Mouse (Mus musculus) brown adipose tissue, adult 24 weeks (tissue): ENCODE measurements around the gene Mfap5. TPM values are rescaled to one million over a fixed set of nuclear protein-coding genes. Genes with fewer than 3 reads are reported as not detected.
A peak's percentile ranks its signal among the peaks of the same experiment; 100 is the strongest.
"Not testable (repeated sequence)": the region's sequence is repeated elsewhere in the genome, so short reads cannot be mapped to it uniquely, and the experiment has no call there.

Experiments used
- H3K27ac ChIP-seq: fragments of 200-500 bp; replicated peaks from 2 replicates; pipeline ENCODE4 v1.5.1; 2012; ENCODE audit warnings: low read depth, mild to moderate bottlenecking, low read length
- H3K4me1 ChIP-seq: fragments of 200-500 bp; 2 replicates; pipeline ENCODE4 v1.6.1; 2012; ENCODE audit warnings: low read length, mixed read lengths; ENCODE audit not compliant: control insufficient read depth, insufficient read depth, insufficient read length
- H3K4me3 ChIP-seq: fragments of 200-500 bp; 2 replicates; pipeline ENCODE4 v1.5.1; 2012; ENCODE audit warnings: low read depth, mild to moderate bottlenecking, low read length, moderate library complexity; ENCODE audit not compliant: insufficient read depth
- polyA plus RNA-seq: library from polyadenylated mRNA; stranded (reverse); fragments of >200 nt; gene quantifications from 2 replicates; pipeline ENCODE4 v1.2.4, GENCODE M21; 2012; ENCODE audit not compliant: missing spikeins, insufficient read depth, insufficient read length

Mfap5 gene
- polyA plus RNA-seq, 1 experiment: 49.7 TPM

DNA sequence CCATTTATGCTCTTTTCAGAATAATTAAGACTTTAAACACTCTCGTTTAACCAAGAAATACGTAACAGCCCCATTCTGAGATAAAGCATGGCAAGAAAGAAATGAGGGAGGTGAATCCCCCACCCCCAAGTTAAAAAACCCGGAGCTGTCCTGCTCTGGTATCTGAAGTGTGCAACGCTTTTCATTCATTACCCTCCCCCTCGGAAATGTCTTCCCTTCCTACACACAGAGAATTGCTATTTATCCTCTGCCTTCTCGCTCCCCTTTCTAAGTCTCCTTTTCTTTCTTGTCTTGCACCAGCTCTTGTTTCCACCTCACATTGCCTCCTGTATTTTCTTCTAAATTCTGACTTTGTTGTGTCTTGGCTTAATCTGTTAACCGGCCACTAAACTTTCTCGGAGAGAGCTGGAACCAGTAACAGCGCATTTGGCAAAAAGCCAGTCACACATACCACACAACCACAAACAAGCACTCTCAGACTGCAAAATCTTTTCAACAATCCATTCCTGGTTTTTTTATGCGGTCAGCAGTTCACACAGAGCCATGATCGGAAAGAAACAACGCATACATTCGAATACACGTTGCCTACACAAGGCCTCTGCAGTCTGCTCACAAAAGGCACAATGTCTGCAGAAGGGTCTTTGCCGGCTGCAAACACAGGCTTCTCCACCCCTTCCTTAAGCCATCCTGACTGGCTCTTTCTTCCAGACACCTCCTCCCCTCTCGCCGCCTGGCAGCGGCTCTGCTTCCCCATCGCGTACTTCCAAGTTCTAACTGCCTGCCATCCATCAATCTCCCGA, 10.4 kb upstream of the Mfap5 start:
- H3K4me1 ChIP-seq: no peaks in the 10 kb centered on the region
- no peak overlapping the region for H3K4me3 ChIP-seq
- H3K27ac ChIP-seq: no peak overlapping the region

DNA sequence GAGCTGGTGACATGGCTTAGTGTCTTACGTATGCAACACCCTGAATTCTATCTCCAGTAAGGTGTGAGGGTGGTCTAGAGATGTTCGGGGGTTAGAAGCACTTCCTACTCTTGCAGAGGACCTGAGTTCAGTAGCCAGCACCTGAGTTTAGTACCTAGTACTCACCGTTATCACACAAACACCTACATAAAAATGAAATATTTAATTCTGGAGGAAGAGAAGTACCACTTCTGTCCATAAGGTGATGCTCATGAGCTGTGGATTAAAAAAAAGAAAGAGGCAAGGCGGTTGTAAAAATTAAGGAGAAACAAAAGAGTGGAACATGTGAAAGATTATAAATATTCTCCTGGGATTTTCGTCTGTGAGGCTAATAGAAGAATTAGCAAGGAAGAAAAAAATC, 9.1 kb upstream of the Mfap5 start:
- Histone ChIP-seq H3K4me1 (no peaks in the 10 kb centered on the region), H3K4me3 (no peak overlapping the region), H3K27ac (no peak overlapping the region)

DNA sequence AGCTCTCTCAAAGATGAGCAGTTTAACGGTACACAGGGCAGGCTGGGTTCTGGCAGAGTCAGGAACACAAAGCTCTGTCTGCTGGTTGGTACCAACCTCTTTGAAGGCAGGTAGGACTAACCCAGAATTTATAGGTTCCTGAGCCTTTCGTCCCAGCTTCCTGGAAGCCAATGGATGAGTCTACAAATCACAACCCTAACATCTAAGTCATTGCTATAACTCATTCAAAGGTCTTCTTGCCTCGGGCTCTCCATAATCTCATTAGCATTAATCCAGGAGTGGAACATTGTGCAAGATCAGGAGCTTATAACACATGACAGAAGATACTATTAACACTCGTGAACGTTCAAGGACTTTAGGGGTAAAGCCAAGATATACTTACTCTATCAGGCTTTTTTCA, 7.0 kb upstream of the Mfap5 start, which contains the start of gene Rimklb:
Rimklb (minus strand) TSS at position 101 of the 400 bp plus-strand sequence.
- no peak within 1 kb of the TSS for H3K27ac ChIP-seq
- no peaks in the 10 kb centered on the region for H3K4me1 ChIP-seq
- H3K4me3 ChIP-seq: no peak within 1 kb of the TSS

DNA sequence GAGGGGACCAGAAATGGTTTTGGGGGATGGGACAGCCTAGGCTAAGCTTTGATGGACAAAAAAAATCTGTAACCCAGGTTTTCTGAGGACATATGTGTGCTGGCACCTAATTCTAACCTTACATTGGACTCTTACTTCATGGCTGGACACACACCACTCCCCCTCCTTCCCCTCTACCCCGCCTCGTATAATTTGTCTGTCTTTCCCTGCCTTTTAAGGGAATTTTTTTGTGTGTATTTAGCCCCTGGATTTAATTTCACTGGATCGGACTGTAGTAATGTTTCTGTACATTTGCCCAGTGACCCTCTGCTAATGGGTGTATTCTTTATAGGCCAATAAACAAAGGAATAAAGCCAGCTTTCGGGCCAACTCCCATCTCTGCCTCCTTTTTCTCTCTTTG, 604 bp upstream of the Mfap5 start:
- H3K4me3 ChIP-seq: no peak overlapping the region
- no peak overlapping the region for H3K27ac ChIP-seq
- no peaks in the 10 kb centered on the region for H3K4me1 ChIP-seq

DNA sequence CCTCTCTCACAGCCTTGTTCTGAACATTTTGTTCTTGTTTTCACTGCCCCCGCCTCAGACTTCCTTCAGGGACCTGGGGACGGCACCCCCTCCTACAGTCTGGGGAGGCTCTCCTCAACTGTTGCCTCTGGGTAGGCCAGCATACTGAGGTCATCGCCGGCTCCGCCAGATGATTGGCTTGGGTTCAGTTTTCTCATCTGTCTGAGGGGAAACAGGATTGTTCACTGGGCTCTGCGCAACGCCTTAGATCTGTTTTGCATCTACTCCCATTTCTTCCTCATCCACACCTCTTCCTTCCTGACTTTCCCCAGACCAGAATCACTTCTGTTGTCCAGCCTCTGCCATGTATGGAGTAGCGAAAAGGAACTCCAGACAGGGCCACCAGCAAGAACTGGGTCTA, 2.8 kb downstream of the Mfap5 start:
- 0 out of 2 replicates have a peak overlapping the region, but pooled peaks have one; percentile 40 for H3K27ac ChIP-seq
- H3K4me3 ChIP-seq: no peak overlapping the region
- H3K4me1 ChIP-seq: no peaks in the 10 kb centered on the region

DNA sequence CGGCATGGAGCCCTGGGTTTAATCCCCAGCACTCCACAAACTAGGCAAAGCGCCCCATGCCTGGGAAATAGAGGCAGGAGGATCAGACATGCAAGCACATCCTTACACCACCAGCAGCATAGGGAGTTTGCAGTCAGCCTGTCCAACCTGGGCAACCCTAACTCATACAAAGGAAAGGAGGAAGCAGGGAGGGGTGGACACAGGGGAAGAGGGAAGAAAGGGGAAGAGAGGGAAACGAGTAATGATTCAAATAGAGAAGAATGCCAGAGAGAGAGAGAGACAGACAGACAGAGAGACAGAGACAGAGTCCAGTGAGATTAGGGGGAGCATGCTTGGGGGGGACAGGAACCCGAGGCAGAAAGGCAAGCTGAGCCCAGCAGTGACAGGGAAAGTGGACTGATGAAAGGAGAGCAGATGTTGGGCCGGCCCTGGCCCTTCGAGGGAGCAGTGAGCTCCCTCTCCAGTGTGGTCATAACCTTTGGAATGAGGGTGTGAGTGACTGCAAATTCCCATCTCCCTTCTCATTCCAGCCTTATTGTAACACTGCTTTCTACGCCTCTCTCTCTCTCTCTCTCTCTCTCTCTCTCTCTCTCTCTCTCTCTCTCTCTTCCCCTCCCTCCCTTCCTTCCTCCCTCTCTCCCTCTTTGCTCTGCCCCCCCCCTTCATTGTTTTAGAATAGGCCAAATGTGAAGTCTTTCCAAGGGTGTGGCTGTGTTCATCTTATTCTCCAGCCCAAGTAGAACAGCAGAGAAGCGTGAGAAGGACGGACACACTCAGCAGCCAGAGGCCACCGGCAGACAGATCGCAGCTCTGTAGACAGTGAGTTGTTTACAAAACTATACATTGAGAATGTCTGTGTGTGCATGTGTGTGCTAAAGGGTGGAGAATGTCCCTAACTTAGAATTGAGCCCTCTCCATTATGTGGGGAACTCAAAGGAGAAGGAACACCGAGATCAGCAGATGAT, 7.6 kb downstream of the Mfap5 start:
- Histone ChIP-seq H3K4me3 (peak overlapping the region; percentile 23), H3K4me1 (no peaks in the 10 kb centered on the region), H3K27ac (no peak overlapping the region)

DNA sequence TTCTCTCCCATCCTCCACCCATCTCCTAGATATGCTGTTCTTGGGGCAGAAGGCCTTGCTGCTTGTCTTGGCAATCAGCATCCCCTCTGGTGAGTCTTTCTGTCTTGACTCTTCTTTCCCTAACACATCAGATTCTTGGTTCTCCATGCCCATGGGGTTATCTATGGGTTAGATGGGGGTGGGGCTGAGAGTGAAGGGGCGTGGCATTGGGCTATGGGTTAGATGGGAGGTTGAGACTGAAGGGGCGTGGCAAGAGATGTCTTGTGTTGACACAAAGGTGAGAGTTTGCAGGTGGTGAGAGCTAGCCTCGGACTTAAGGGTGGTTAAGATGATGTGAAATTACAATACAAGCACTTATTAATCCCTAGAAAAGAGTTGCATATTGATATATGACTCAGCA, 8.7 kb downstream of the Mfap5 start:
- H3K27ac ChIP-seq: no peak overlapping the region

DNA sequence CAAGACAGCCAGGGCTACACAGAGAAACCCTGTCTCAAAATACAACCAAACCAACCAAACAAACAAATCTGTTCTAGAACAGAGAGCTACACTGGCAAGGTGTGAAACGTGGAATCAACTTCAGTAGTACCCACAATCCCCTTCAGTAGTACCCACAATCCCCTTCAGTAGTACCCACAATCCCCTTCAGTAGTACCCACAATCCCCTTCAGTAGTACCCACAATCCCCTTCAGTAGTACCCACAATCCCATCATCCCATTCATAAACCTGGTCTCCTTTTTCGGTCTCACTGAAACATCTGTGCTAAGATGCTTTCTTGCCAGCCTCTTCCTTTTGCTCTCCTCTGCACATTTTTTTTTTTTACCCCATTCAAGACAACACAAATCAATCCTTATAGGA, 10.1 kb downstream of the Mfap5 start:
- not testable (repeated sequence) for H3K4me1 ChIP-seq, H3K27ac ChIP-seq, H3K4me3 ChIP-seq

More for the DNA sequence above, 8.7 kb downstream of the Mfap5 start:
- Histone ChIP-seq H3K4me1 (no peaks in the 10 kb centered on the region), H3K4me3 (no peak overlapping the region)

DNA sequence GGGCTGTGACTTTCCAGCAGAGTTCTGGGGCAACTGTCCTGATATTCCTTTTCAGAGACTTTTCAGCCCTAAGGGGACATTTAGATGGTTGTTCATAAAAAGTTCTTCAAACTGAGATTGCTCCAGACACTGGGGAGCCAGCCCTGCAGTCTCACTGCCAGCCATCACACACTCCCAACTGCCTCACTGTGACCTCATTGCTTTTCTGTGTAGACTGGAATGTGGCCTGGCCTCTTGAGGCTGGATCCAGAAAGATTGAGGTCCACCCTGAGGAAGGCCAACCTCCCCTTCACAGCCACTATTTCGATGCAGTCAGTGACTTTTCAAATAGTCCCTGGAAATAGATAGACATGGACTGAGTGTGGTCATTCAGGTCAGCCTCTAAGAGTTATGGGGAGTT, 12.0 kb downstream of the Mfap5 start:
- Histone ChIP-seq H3K4me3 (no peak overlapping the region), H3K27ac (no peak overlapping the region), H3K4me1 (no peaks in the 10 kb centered on the region)

DNA sequence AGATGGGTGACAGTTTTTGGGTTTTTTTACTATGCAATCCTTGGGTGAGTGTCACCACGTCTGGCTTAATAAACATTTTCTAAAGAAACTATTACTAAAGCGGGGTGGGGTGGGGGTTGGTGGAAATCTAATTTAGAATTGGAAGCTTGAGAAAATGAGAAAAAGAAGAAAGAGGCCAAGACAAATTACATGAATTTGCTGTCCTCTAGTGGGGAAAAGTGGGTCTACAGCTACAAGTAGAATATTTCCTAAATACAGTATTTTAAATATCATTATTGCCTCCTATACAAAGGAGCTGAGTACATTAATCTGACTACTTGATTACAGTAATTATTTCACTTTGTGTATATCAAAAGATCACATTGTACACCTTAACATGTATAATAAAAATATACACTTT, 13.7 kb downstream of the Mfap5 start:
- Histone ChIP-seq H3K4me3 (no peak overlapping the region), H3K4me1 (no peaks in the 10 kb centered on the region), H3K27ac (no peak overlapping the region)

DNA sequence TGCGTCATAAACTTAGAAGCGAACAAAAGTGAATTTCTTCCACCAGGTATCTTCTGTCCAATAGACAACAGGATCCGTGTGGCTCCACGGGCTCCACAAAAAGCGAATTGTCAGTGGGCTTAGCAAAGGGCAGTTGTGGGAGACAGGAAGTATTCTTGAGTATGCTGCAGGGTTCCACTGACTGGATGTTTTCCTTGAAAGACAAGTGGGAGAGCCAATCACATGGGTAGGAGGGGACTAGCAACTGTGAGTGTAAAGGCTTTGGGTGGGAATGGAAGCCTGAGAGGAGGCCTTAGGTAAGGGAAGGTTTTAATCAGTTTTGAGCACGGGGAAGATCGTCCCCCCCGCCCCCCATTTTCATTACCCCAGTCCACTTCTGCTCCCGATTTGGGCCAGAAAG, 16.9 kb downstream of the Mfap5 start:
- Histone ChIP-seq H3K4me1 (no peaks in the 10 kb centered on the region), H3K4me3 (no peak overlapping the region), H3K27ac (no peak overlapping the region)

DNA sequence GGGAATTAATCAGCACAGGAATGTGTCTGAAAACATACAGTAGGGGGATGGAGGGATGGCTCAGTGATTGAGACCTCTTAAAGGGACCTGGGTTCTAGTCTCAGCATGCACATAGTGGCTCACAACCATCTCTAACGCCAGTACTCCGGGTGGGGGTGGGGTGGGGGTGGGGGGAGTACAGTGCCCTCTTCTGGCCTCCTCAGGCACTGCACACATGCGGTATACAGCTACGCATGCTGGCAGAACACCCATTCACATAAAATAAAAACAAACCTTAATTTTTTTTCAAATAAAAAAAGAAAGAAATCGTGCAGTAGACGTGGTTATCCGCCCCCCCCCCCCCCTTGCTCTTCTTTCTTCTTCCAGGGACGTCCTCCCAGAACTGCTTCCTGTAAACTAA, 17.6 kb downstream of the Mfap5 start:
- H3K27ac ChIP-seq: no peak overlapping the region
- H3K4me3 ChIP-seq: no peak overlapping the region

DNA sequence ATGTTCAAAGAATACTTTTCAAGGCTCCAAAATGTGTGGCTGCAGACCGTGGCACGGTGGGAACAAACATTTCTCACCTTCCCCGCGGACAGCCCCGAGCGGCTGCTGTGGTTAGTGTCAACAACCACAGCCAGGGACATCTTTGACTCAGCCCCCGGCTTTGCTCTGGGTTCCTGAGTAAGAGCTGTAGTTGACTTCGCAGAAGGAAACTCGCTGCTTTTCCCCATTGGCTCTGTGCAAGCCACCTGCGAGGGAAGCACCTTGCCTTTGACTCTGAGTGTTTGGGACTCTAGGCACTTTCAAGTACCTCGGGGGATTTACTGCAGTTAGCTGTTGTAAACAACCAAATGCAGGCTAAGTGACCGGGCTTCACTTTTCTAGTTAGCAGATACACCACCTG, 22.0 kb downstream of the Mfap5 start:
- Histone ChIP-seq H3K4me3 (no peak overlapping the region), H3K27ac (no peak overlapping the region), H3K4me1 (no peaks in the 10 kb centered on the region)

More for the DNA sequence above, 17.6 kb downstream of the Mfap5 start:
- H3K4me1 ChIP-seq: no peaks in the 10 kb centered on the region

DNA sequence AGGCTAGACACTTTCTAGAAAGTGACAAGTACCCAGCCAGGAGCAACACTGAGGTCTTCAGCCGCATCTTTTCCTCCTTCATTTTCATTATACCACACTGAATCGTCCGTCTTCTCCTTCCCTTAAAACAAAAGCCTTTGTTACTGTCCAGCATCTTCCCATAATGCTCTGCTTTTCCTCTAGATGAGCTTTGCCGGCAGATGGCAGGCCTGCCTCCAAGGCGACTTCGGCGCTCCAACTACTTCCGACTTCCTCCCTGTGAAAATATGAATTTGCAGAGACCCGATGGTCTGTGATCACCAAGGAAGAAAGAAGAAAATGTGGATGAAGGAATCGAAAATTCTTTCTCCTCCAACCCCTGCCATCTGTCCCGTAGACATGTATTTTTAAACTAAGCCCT, 22.5 kb downstream of the Mfap5 start:
- Histone ChIP-seq H3K4me1 (peaks cover 2% of the 10 kb centered on the region; the same call in 1 of the 2 replicates), H3K4me3 (no peak overlapping the region), H3K27ac (no peak overlapping the region)

DNA sequence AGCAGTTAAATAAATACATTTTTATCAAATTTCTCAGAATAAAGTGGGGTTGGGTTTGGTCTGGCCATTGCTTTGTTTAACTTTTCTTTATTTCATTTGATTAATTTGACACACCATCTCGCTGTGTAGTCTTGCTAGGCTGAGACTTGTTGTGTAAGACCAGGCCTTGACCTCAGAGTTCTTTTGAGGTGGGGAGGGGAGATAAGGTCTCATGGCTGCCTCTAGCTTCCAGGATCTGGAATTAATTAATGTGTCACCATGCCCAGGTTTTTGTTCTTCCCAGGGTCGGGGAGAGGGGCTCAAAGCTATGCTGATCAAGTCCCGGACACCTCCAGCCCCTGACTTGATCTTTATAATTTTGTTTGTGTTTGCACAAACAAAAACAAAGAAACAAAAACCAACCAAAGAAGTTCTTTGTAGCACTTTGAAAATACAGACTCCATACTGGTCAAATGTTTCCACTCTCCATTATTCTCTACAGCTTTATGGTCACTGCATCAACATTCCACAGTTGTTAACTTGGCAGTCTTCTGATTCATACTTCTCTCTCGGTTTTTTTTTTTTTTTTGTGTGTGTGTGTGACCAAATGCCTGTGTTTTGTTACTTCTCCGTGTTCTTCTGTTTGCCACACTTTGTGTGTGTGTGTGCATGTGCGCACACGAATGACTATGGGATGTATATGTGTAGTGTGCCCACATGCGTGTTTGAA, 26.0 kb downstream of the Mfap5 start:
- Histone ChIP-seq H3K4me1 (peaks cover 2% of the 10 kb centered on the region; the same call in 1 of the 2 replicates), H3K4me3 (no peak overlapping the region)

More for the DNA sequence above, 26.0 kb downstream of the Mfap5 start:
- no peak overlapping the region for H3K27ac ChIP-seq
